Mouse (Mus musculus) lung, postnatal 0 days (tissue): Measurements from ENCODE around the gene Tmem217.

Experiments
- CTCF ChIP-seq: IDR thresholded peaks from 2 replicates; pipeline ENCODE4 v1.5.1; 2016; ENCODE audit warnings: antibody characterized with exemption, mild to moderate bottlenecking
- EP300 ChIP-seq: IDR thresholded peaks from 2 replicates; pipeline ENCODE4 v1.6.1; 2016; ENCODE audit warnings: antibody characterized with exemption, mild to moderate bottlenecking, control low read depth

- TF ChIP-seq CTCF: peak; percentile 86
- TF ChIP-seq EP300: no peak
Measured at GRCm38 (mm10) chr17:29513044-29513730, 39.0 kb downstream of the Tmem217 start.
